Mouse (Mus musculus): Measurements from ENCODE around the gene Runx1. TPM values are rescaled to one million over a fixed set of nuclear protein-coding genes. Genes with fewer than 3 reads are reported as not detected.

The Runx1 gene
- polyA plus RNA-seq, 1 experiment, result 2.4 TPM

- H3K36me3 ChIP-seq (ENCODE audit: control insufficient read depth, insufficient read depth, low read length, poor library complexity, severe bottlenecking), result no peaks in the 10 kb centered on the region
- H3K27me3 ChIP-seq (ENCODE audit: control insufficient read depth, insufficient read depth, low read length, poor library complexity, severe bottlenecking), result no peaks in the 10 kb centered on the region
- H3K4me3 ChIP-seq (ENCODE audit: low read depth, low read length), result no peak overlapping the region
- H3K27ac ChIP-seq (ENCODE audit: insufficient read depth, low read length), result no peak overlapping the region
- no peak overlapping the region for H3K9ac ChIP-seq (ENCODE audit: low read depth, poor library complexity, severe bottlenecking)
- no peak for TF ChIP-seq EP300 (IDR thresholded peaks at IDR 0.05; ENCODE audit: insufficient read depth, low read depth, low read length)
- TF ChIP-seq POLR2A (IDR thresholded peaks at IDR 0.05; ENCODE audit: insufficient read depth, low read length), result no peak
- no peak for TF ChIP-seq CTCF (IDR thresholded peaks at IDR 0.05; ENCODE audit: low read depth, low read length)
- no peaks in the 10 kb centered on the region for H3K9me3 ChIP-seq (replicated peaks; ENCODE audit: control insufficient read depth, insufficient read depth, low read length, poor library complexity, severe bottlenecking)
- no peaks in the 10 kb centered on the region for H3K4me1 ChIP-seq (ENCODE audit: control insufficient read depth, insufficient read depth, low read length)
Measured at GRCm38 (mm10) chr16:92830479-92830878, 4.5 kb upstream of the Runx1 start.

GRCm38 (mm10) chr16:92828308-92828862 lies 2.4 kb upstream of the Runx1 start:
- no peak overlapping the region for H3K9ac ChIP-seq (ENCODE audit: low read depth, poor library complexity, severe bottlenecking)
- no peaks in the 10 kb centered on the region for H3K27me3 ChIP-seq (ENCODE audit: control insufficient read depth, insufficient read depth, low read length, poor library complexity, severe bottlenecking)
- H3K36me3 ChIP-seq (ENCODE audit: control insufficient read depth, insufficient read depth, low read length, poor library complexity, severe bottlenecking), result no peaks in the 10 kb centered on the region
- H3K27ac ChIP-seq (ENCODE audit: insufficient read depth, low read length), result no peak overlapping the region
- TF ChIP-seq POLR2A (IDR thresholded peaks at IDR 0.05; ENCODE audit: insufficient read depth, low read length), result no peak
- TF ChIP-seq CTCF (IDR thresholded peaks at IDR 0.05; ENCODE audit: low read depth, low read length), result no peak
- TF ChIP-seq EP300 (IDR thresholded peaks at IDR 0.05; ENCODE audit: insufficient read depth, low read depth, low read length), result no peak
- no peaks in the 10 kb centered on the region for H3K4me1 ChIP-seq (ENCODE audit: control insufficient read depth, insufficient read depth, low read length)
- H3K9me3 ChIP-seq (replicated peaks; ENCODE audit: control insufficient read depth, insufficient read depth, low read length, poor library complexity, severe bottlenecking), result no peaks in the 10 kb centered on the region
- H3K4me3 ChIP-seq (ENCODE audit: low read depth, low read length), result no peak overlapping the region

GRCm38 (mm10) chr16:92827663-92828307 lies 1.8 kb upstream of the Runx1 start:
- no peaks in the 10 kb centered on the region for H3K27me3 ChIP-seq (ENCODE audit: control insufficient read depth, insufficient read depth, low read length, poor library complexity, severe bottlenecking)
- no peaks in the 10 kb centered on the region for H3K36me3 ChIP-seq (ENCODE audit: control insufficient read depth, insufficient read depth, low read length, poor library complexity, severe bottlenecking)
- TF ChIP-seq POLR2A (IDR thresholded peaks at IDR 0.05; ENCODE audit: insufficient read depth, low read length) (no peak), EP300 (IDR thresholded peaks at IDR 0.05; ENCODE audit: insufficient read depth, low read depth, low read length) (no peak), CTCF (IDR thresholded peaks at IDR 0.05; ENCODE audit: low read depth, low read length) (no peak)
- no peaks in the 10 kb centered on the region for H3K9me3 ChIP-seq (replicated peaks; ENCODE audit: control insufficient read depth, insufficient read depth, low read length, poor library complexity, severe bottlenecking)
- H3K4me1 ChIP-seq (ENCODE audit: control insufficient read depth, insufficient read depth, low read length), result no peaks in the 10 kb centered on the region
- H3K27ac ChIP-seq (ENCODE audit: insufficient read depth, low read length), result no peak overlapping the region
- no peak overlapping the region for H3K9ac ChIP-seq (ENCODE audit: low read depth, poor library complexity, severe bottlenecking)
- H3K4me3 ChIP-seq (ENCODE audit: low read depth, low read length), result no peak overlapping the region

GRCm38 (mm10) chr16:92826683-92827082 lies 734 bp upstream of the Runx1 start:
- TF ChIP-seq POLR2A (IDR thresholded peaks at IDR 0.05; ENCODE audit: insufficient read depth, low read length), result no peak
- no peak for TF ChIP-seq EP300 (IDR thresholded peaks at IDR 0.05; ENCODE audit: insufficient read depth, low read depth, low read length)
- no peak for TF ChIP-seq CTCF (IDR thresholded peaks at IDR 0.05; ENCODE audit: low read depth, low read length)
- no peaks in the 10 kb centered on the region for H3K9me3 ChIP-seq (replicated peaks; ENCODE audit: control insufficient read depth, insufficient read depth, low read length, poor library complexity, severe bottlenecking)
- no peaks in the 10 kb centered on the region for H3K36me3 ChIP-seq (ENCODE audit: control insufficient read depth, insufficient read depth, low read length, poor library complexity, severe bottlenecking)
- H3K4me1 ChIP-seq (ENCODE audit: control insufficient read depth, insufficient read depth, low read length), result no peaks in the 10 kb centered on the region
- H3K27ac ChIP-seq (ENCODE audit: insufficient read depth, low read length), result no peak overlapping the region
- no peaks in the 10 kb centered on the region for H3K27me3 ChIP-seq (ENCODE audit: control insufficient read depth, insufficient read depth, low read length, poor library complexity, severe bottlenecking)
- no peak overlapping the region for H3K4me3 ChIP-seq (ENCODE audit: low read depth, low read length)
- H3K9ac ChIP-seq (ENCODE audit: low read depth, poor library complexity, severe bottlenecking), result no peak overlapping the region

- Histone ChIP-seq H3K4me1 (ENCODE audit: control insufficient read depth, insufficient read depth, low read length) (no peaks in the 10 kb centered on the region), H3K9ac (ENCODE audit: low read depth, poor library complexity, severe bottlenecking) (no peak overlapping the region), H3K36me3 (ENCODE audit: control insufficient read depth, insufficient read depth, low read length, poor library complexity, severe bottlenecking) (no peaks in the 10 kb centered on the region), H3K9me3 (replicated peaks; ENCODE audit: control insufficient read depth, insufficient read depth, low read length, poor library complexity, severe bottlenecking) (no peaks in the 10 kb centered on the region), H3K27me3 (ENCODE audit: control insufficient read depth, insufficient read depth, low read length, poor library complexity, severe bottlenecking) (no peaks in the 10 kb centered on the region), H3K4me3 (ENCODE audit: low read depth, low read length) (no peak overlapping the region), H3K27ac (ENCODE audit: insufficient read depth, low read length) (no peak overlapping the region)
- TF ChIP-seq EP300 (IDR thresholded peaks at IDR 0.05; ENCODE audit: insufficient read depth, low read depth, low read length) (no peak), CTCF (IDR thresholded peaks at IDR 0.05; ENCODE audit: low read depth, low read length) (no peak), POLR2A (IDR thresholded peaks at IDR 0.05; ENCODE audit: insufficient read depth, low read length) (no peak)
Measured at GRCm38 (mm10) chr16:92825204-92825843, 625 bp downstream of the Runx1 start.

DNA sequence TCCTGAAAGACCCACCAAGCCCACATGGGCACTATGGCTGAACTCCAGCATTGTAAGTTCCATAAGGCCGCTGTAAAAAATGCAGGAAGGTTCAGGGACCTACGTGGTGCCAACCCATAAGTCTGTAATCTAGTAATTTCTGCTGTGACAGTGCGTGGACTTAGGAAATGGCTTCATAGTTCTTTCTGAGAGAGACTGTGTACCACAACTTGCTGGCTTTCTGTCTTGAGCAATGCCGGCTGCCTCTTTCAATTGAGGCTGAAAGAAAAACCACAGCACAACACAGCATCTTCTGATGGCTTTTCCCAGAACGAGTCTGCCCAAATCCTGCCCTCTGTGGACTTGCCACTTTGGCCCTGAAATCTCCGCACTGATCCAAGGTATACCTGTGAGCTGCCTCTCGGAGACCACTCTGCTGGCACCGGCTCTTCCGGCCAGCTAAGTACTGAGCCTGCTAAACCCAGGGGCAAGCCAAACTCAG lies 1.2 kb downstream of the Runx1 start:
- Histone ChIP-seq H3K9ac (ENCODE audit: low read depth, poor library complexity, severe bottlenecking) (no peak overlapping the region), H3K9me3 (replicated peaks; ENCODE audit: control insufficient read depth, insufficient read depth, low read length, poor library complexity, severe bottlenecking) (no peaks in the 10 kb centered on the region)

More for the DNA sequence above, 1.2 kb downstream of the Runx1 start:
- TF ChIP-seq POLR2A (IDR thresholded peaks at IDR 0.05; ENCODE audit: insufficient read depth, low read length) (no peak), EP300 (IDR thresholded peaks at IDR 0.05; ENCODE audit: insufficient read depth, low read depth, low read length) (no peak), CTCF (IDR thresholded peaks at IDR 0.05; ENCODE audit: low read depth, low read length) (no peak)
- H3K4me3 ChIP-seq (ENCODE audit: low read depth, low read length), result no peak overlapping the region
- H3K27ac ChIP-seq (ENCODE audit: insufficient read depth, low read length), result no peak overlapping the region
- no peaks in the 10 kb centered on the region for H3K27me3 ChIP-seq (ENCODE audit: control insufficient read depth, insufficient read depth, low read length, poor library complexity, severe bottlenecking)
- no peaks in the 10 kb centered on the region for H3K36me3 ChIP-seq (ENCODE audit: control insufficient read depth, insufficient read depth, low read length, poor library complexity, severe bottlenecking)
- no peaks in the 10 kb centered on the region for H3K4me1 ChIP-seq (ENCODE audit: control insufficient read depth, insufficient read depth, low read length)
